Mouse (Mus musculus) brain, embryonic 14.5 days (tissue): ENCODE results near the gene Nans. TPM values are rescaled to one million over a fixed set of nuclear protein-coding genes. Genes with fewer than 3 reads are reported as not detected.
A peak's percentile ranks its signal among the peaks of the same experiment; 100 is the strongest.

Experiments used
- DNase-seq: peaks from one replicate; pipeline ENCODE4 v3.0.0-alpha.2; 2011; ENCODE audit warnings: low read depth
- CTCF ChIP-seq: fragments of 200-500 bp; IDR thresholded peaks from 2 replicates; pipeline ENCODE4 v1.5.1; 2012; ENCODE audit warnings: inconsistent platforms, mild to moderate bottlenecking, moderate library complexity, borderline replicate concordance; ENCODE audit not compliant: insufficient read depth, insufficient read length; ENCODE audit errors: extremely low read depth
- POLR2A ChIP-seq: fragments of 200-500 bp; IDR thresholded peaks from 2 replicates; pipeline ENCODE4 v1.6.1; 2012; ENCODE audit warnings: mild to moderate bottlenecking, inconsistent platforms, borderline replicate concordance; ENCODE audit not compliant: poor library complexity, insufficient read depth, insufficient read length, severe bottlenecking; ENCODE audit errors: extremely low read depth
- polyA plus RNA-seq: library from polyadenylated mRNA; depleted of rRNA; stranded (reverse); fragments of >200 nt; gene quantifications from 2 replicates; pipeline ENCODE4 v1.2.3, GENCODE M21; 2012

The Nans gene
- polyA plus RNA-seq, 1 experiment, result 63.7 TPM

DNA sequence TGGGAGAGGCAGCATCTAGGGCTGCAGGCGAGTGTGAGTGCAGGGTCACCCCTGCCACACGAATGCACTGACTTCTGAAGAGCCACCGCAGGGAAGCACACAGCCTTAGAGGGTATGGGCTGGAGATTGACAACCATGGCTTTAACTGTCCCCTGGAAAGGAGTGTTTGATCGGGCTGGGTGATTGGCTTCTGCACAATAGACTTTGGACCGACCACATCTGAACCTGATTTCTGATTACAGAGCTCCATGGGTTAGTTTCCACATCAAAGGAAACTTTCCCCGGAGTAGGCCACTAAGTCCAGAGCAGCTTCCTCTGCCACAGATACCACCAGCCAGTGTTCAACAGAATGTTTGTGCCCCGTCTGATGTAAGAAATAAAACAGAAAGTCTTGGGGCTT is 40.7 kb downstream of the Nans start:
- TF ChIP-seq POLR2A (no peak), CTCF (no peak)
- no peak for DNase-seq

- TF ChIP-seq CTCF, result no peak
- TF ChIP-seq POLR2A, result no peak
- no peak for DNase-seq
Measured at GRCm38 (mm10) chr4:46532511-46532910, 43.5 kb downstream of the Nans start.

- no peak for TF ChIP-seq CTCF
- TF ChIP-seq POLR2A, result no peak
- DNase-seq, result no peak
Measured at GRCm38 (mm10) chr4:46532926-46533325, 43.9 kb downstream of the Nans start.

DNA sequence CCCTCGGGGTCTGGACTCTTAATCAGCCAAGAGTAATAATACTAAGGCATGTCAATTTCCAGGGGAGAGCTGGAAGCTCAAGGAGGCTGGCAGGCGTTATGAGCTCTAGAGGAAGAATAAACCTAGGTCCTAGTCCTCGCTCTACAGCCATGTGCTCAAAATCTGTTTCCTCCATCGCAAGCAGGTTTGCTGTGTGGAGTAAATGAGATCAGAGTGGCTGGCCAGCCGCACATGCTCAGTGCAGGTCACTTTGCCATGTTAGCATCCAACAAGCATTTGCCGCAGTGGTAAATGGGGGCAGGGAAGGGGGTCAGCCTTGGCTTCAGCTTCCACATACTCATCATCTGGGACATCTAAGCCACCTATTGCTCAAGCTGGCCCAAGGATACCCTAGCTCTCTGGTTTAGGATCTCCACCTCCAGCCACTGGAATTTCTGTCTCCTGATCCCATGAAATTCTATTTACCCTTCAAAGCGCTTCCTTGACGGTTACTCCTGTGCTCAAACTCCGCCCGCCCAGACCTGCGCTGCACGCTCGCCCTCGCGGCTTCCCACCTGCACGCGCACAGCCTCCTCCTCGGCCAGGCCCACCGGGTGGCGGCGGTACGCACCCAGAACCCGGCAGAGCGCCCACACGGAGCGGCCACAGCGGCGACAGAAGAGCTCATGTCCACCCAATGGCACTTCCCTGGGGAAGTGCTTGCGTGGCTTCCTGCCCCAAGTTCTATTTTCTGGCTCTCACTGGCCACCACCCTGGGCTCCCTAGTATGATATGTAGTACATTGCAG is 45.1 kb downstream of the Nans start:
- TF ChIP-seq POLR2A (no peak), CTCF (no peak)
- no peak for DNase-seq

DNA sequence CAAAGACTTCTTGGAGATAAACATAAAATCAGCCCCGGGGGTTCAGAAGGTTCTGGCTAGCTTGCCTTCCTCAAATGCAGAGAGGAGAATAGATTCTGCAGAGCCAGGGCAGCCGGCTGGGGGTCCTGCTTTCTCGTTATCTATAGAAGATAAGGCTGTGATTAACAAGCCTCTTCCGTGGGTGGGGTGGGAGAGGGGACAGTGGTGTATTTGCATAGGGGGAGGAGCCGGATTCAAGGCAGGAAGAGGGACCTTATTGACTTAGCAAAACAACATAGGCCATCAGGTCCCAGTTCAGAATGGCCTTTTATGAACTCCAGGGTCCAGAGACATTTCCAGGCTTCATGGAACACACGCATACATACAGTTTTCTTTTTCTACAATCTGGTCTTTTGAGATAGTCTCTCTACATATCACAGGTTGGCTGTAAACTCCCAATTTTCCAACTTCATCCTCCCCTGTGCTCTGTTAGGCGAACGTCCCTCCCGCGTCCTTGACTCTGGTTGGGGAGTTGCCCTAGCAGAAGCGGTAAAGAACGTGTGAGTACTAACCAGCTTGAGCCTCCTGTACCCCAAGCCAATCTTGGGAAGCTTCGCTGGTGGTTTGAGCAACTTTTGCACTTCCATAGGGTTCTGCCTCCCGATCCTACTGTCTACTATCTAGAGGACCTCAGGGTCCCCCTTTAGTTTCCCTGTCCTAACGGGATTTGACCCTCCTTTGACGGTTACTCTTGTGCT is 46.2 kb downstream of the Nans start:
- TF ChIP-seq CTCF (no peak), POLR2A (no peak)
- DNase-seq, result no peak

GRCm38 (mm10) chr4:46535840-46536361 is 46.9 kb downstream of the Nans start, which contains the start of gene Trim14:
Trim14 (minus strand) TSS chr4:46536141.
- peak; percentile 28 for DNase-seq
- TF ChIP-seq POLR2A (no peak), CTCF (peak; percentile 28; the same call in 1 of the 2 replicates)

DNA sequence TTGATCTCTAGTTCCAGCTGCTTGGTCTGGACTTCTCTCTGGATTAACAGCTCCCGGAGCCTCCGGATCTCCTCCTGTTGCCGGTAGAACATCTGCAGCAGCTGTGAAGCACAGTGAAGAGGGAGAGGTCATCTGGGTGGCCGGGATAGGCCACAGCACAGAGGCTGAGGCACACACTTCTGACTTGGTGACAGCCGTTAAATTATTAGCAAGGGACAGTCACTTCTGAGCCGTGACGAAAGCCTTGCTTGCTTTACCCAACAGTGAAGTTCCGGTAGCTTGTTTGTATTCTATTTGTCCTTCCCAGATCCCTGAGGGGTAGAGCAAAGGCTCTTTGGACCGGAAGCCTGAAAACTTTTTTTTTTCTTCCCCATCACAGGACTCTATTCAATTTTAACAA is 50.1 kb downstream of the Nans start:
- DNase-seq, result no peak
- TF ChIP-seq POLR2A (no peak), CTCF (no peak)

- TF ChIP-seq CTCF (no peak), POLR2A (no peak)
- no peak for DNase-seq
Measured at GRCm38 (mm10) chr4:46541707-46542106, 52.7 kb downstream of the Nans start.

DNA sequence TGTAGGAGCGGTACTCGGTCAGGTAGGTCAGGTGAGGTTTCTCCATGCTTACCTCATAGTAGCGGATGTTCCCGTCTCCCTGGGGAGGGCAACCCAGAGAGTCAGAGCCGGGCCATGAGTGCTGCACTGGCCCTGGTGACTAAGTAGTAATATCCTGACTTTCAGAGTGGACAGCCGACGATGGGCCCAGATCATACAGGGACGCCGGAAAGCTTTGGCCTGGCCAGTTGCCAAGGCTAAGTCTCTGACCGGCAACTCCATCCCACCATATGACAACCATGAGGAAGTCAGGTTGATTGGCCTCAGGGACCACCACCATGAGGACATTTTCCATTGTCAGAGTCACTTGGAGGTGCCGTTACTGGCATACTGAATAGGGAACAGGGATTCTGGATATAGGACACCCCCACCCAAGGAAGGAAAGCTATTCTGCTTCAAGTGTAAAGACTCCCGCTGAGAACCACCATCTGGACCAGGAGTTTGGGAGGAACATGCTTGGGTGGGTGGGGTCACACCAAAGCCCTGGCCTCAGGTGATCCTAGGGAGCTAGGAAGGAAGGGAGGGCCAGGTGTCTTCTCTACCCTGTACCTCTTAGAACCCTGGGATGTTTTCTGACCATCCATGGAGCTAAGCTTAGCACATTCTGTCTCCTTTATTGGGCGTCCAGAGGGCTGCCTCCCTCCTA is 54.5 kb downstream of the Nans start:
- TF ChIP-seq CTCF (no peak), POLR2A (no peak)
- DNase-seq, result no peak

GRCm38 (mm10) chr4:46544313-46544712 is 55.3 kb downstream of the Nans start:
- TF ChIP-seq POLR2A (no peak), CTCF (peak; percentile 38; the same call in 1 of the 2 replicates)
- no peak for DNase-seq

GRCm38 (mm10) chr4:46545498-46545897 is 56.5 kb downstream of the Nans start:
- TF ChIP-seq POLR2A (no peak), CTCF (no peak)
- DNase-seq, result no peak

DNA sequence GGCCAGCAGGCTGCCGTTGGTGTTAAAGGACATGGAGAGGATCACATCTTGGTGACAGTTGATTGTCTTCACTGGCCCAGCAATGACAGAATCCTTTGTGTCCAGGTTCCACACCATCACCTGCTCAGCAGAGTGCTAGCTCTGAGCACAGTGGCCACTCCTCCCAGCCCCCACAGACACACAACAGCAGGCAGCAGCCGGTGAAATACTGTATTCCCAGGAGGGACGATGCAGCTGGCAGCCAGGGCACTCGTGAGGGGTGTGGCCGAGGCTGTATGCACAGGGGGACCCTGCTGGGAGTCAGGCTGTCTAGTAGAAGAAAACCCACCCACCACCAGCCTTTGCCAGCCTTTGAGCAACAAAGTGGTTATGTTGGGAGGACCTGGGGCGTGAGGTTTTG is 57.7 kb downstream of the Nans start:
- TF ChIP-seq POLR2A, result no peak
- TF ChIP-seq CTCF, result no peak
- DNase-seq, result no peak
